Mouse (Mus musculus) heart, embryonic 15.5 days (tissue): ENCODE data around the gene Rnf216. TPM values are rescaled to one million over a fixed set of nuclear protein-coding genes. Genes with fewer than 3 reads are reported as not detected.

ENCODE experiments used
- ATAC-seq: fragments of 200-750 bp; cut with Nextera tagmentation; replicated peaks from 2 replicates; pipeline ENCODE4 v1.8.0; 2017; ENCODE audit warnings: low read depth, moderate TSS enrichment; ENCODE audit not compliant: insufficient number of reproducible peaks, insufficient read depth, low FRiP score
- H3K27ac ChIP-seq: fragments of 300-500 bp; sonication (generic); 2 replicates; pipeline ENCODE4 v1.5.1; 2015; ENCODE audit warnings: mild to moderate bottlenecking, inconsistent platforms
- H3K27me3 ChIP-seq: fragments of 300-500 bp; sonication (generic); 2 replicates; pipeline ENCODE4 v1.6.1; 2015; ENCODE audit warnings: inconsistent platforms
- H3K36me3 ChIP-seq: fragments of 300-500 bp; sonication (generic); 2 replicates; pipeline ENCODE4 v1.6.1; 2015; ENCODE audit warnings: mild to moderate bottlenecking, inconsistent platforms
- H3K4me1 ChIP-seq: fragments of 300-500 bp; sonication (generic); replicated peaks from 2 replicates; pipeline ENCODE4 v1.6.1; 2015; ENCODE audit warnings: inconsistent platforms
- H3K4me2 ChIP-seq: fragments of 300-500 bp; sonication (generic); 2 replicates; pipeline ENCODE4 v1.6.1; 2015; ENCODE audit warnings: inconsistent platforms, mild to moderate bottlenecking, moderate library complexity
- H3K4me3 ChIP-seq: fragments of 300-500 bp; sonication (generic); 2 replicates; pipeline ENCODE4 v1.5.1; 2015; ENCODE audit warnings: mild to moderate bottlenecking, inconsistent platforms
- H3K9ac ChIP-seq: fragments of 300-500 bp; sonication (generic); 2 replicates; pipeline ENCODE4 v1.6.1; 2015; ENCODE audit warnings: mild to moderate bottlenecking, inconsistent platforms
- H3K9me3 ChIP-seq: fragments of 300-500 bp; sonication (generic); replicated peaks from 2 replicates; pipeline ENCODE4 v1.6.1; 2016; ENCODE audit warnings: inconsistent platforms
- WGBS: fragments of 180-500 bp; shearing (Covaris S2); methylation state at CpG from one replicate; pipeline ENCODE4 v1.1.7; 2015; ENCODE audit warnings: mixed read lengths; 5-methylcytosine and 5-hydroxymethylcytosine counted together
- polyA plus RNA-seq: library from polyadenylated mRNA; unstranded; fragments of >200 nt; fragmentation: Nextera tagmentation; extraction: Ambion mirVana; gene quantifications from 2 replicates; pipeline ENCODE4 v1.2.1, GENCODE M21; 2015

Gene Rnf216
- polyA plus RNA-seq, 1 experiment from 2014 or later = 23.9 TPM

GRCm38 (mm10) chr5:143053132-143053972 lies 59.4 kb downstream of the Rnf216 start:
- H3K9ac ChIP-seq = no peak overlapping the region
- no peak; the same call in 1 of the 2 replicates for ATAC-seq
- no peak overlapping the region for H3K4me2 ChIP-seq

GRCm38 (mm10) chr5:143052677-143053076 lies 60.1 kb downstream of the Rnf216 start:
- H3K27ac ChIP-seq = 0 out of 2 replicates have a peak overlapping the region, but pooled peaks have one; percentile 75
- peaks cover 72% of the 10 kb centered on the region for H3K4me1 ChIP-seq
- no peak overlapping the region for H3K4me3 ChIP-seq
- H3K4me2 ChIP-seq = no peak overlapping the region
- 60% methylated on average over 2 of the region's 2 CpGs for WGBS
- no peaks in the 10 kb centered on the region for H3K36me3 ChIP-seq
- H3K27me3 ChIP-seq = no peaks in the 10 kb centered on the region
- ATAC-seq = no peak
- H3K9me3 ChIP-seq = no peaks in the 10 kb centered on the region
- no peak overlapping the region for H3K9ac ChIP-seq

More at GRCm38 (mm10) chr5:143053132-143053972, 59.4 kb downstream of the Rnf216 start:
- peak overlapping the region; percentile 75 for H3K27ac ChIP-seq
- H3K36me3 ChIP-seq = no peaks in the 10 kb centered on the region
- H3K27me3 ChIP-seq = no peaks in the 10 kb centered on the region
- peaks cover 72% of the 10 kb centered on the region for H3K4me1 ChIP-seq
- no peaks in the 10 kb centered on the region for H3K9me3 ChIP-seq
- WGBS = 40% methylated on average over 5 of the region's 5 CpGs
- H3K4me3 ChIP-seq = no peak overlapping the region

DNA sequence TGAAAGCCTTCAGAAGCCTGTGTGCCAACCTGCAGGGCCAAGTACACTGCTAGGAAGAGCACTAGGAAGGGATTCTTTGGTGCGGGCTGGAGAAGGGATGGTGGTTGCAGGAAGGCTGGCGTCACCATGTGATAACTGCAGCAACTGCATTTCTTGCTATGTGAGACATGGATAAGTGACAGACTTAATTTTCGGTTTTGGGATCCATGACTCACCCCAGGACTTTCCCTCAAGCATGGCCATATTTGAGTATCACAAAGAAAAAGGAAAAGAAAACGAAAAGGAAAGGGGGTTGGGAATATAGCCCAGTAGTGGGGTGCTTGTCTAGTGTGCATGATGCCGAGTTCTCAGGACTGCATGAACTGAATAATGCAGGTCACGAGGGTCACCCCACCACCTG lies 60.9 kb downstream of the Rnf216 start:
- Histone ChIP-seq H3K9ac (no peak overlapping the region), H3K27me3 (no peaks in the 10 kb centered on the region), H3K4me1 (peaks cover 68% of the 10 kb centered on the region), H3K9me3 (no peaks in the 10 kb centered on the region), H3K4me2 (no peak overlapping the region), H3K4me3 (no peak overlapping the region), H3K36me3 (no peaks in the 10 kb centered on the region), H3K27ac (no peak overlapping the region)
- 79% methylated on average over 6 of the region's 6 CpGs for WGBS
- no peak for ATAC-seq

DNA sequence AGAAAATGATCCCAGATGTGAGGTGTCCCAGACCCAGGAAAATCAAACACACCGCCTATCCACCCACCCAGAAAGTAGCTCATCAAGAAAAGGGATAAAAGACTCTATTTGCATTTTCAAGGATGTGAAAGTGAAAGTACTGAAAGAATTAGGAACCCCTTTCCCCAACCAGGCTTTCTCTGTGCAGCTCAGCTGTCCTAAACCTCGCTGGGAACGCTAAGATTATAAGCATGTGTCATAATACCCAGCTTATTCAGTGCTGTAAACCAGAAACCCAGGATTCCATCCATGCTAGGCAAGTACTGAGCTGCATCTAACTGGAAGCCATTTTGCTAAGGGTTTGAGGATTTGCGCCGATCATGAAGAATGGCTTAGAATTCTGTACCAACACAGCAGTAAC lies 62.5 kb downstream of the Rnf216 start:
- Histone ChIP-seq H3K4me3 (no peak overlapping the region), H3K27me3 (no peaks in the 10 kb centered on the region), H3K4me2 (0 out of 2 replicates have a peak overlapping the region, but pooled peaks have one; percentile 13), H3K9me3 (no peaks in the 10 kb centered on the region), H3K4me1 (peaks cover 58% of the 10 kb centered on the region), H3K9ac (no peak overlapping the region), H3K27ac (peak overlapping the region; percentile 76), H3K36me3 (no peaks in the 10 kb centered on the region)
- ATAC-seq = no peak
- 79% methylated on average over 5 of the region's 5 CpGs for WGBS

- Histone ChIP-seq H3K36me3 (no peaks in the 10 kb centered on the region), H3K4me3 (no peak overlapping the region), H3K27ac (peak overlapping the region; percentile 76), H3K9me3 (no peaks in the 10 kb centered on the region), H3K4me1 (peaks cover 62% of the 10 kb centered on the region), H3K4me2 (0 out of 2 replicates have a peak overlapping the region, but pooled peaks have one; percentile 13), H3K27me3 (no peaks in the 10 kb centered on the region), H3K9ac (no peak overlapping the region)
- ATAC-seq = no peak
- WGBS = 21% methylated on average over 4 of the region's 4 CpGs
Measured at GRCm38 (mm10) chr5:143049746-143050145, 63.0 kb downstream of the Rnf216 start.

- Histone ChIP-seq H3K27ac (peak overlapping the region; percentile 76), H3K9me3 (no peaks in the 10 kb centered on the region), H3K36me3 (no peaks in the 10 kb centered on the region), H3K4me1 (peaks cover 62% of the 10 kb centered on the region), H3K4me3 (no peak overlapping the region), H3K9ac (no peak overlapping the region), H3K4me2 (no peak overlapping the region), H3K27me3 (no peaks in the 10 kb centered on the region)
- no peak for ATAC-seq
- 59% methylated on average over 1 of the region's 1 CpGs for WGBS
Measured at GRCm38 (mm10) chr5:143049013-143049385, 63.8 kb downstream of the Rnf216 start.

- no peaks in the 10 kb centered on the region for H3K36me3 ChIP-seq
- no peaks in the 10 kb centered on the region for H3K9me3 ChIP-seq
- no peak for ATAC-seq
- no peak overlapping the region for H3K4me2 ChIP-seq
- no peak overlapping the region for H3K4me3 ChIP-seq
- no peak overlapping the region for H3K9ac ChIP-seq
- peak overlapping the region; percentile 76 for H3K27ac ChIP-seq
- no peaks in the 10 kb centered on the region for H3K27me3 ChIP-seq
- peaks cover 56% of the 10 kb centered on the region for H3K4me1 ChIP-seq
Measured at GRCm38 (mm10) chr5:143048232-143049012, 64.4 kb downstream of the Rnf216 start.

- no peak overlapping the region for H3K4me2 ChIP-seq
- H3K27ac ChIP-seq = peak overlapping the region; percentile 76
- H3K4me1 ChIP-seq = peaks cover 49% of the 10 kb centered on the region
- H3K36me3 ChIP-seq = no peaks in the 10 kb centered on the region; the same call in 1 of the 2 replicates
- no peaks in the 10 kb centered on the region for H3K27me3 ChIP-seq
- no peak for ATAC-seq
- no peaks in the 10 kb centered on the region for H3K9me3 ChIP-seq
- no peak overlapping the region for H3K4me3 ChIP-seq
- WGBS = 81% methylated on average over 1 of the region's 1 CpGs
- H3K9ac ChIP-seq = no peak overlapping the region
Measured at GRCm38 (mm10) chr5:143047586-143047985, 65.2 kb downstream of the Rnf216 start.

- 38% methylated on average over 2 of the region's 2 CpGs for WGBS
- no peaks in the 10 kb centered on the region; the same call in 1 of the 2 replicates for H3K36me3 ChIP-seq
- H3K9me3 ChIP-seq = no peaks in the 10 kb centered on the region
- H3K27ac ChIP-seq = no peak overlapping the region
- ATAC-seq = no peak
- H3K9ac ChIP-seq = no peak overlapping the region
- H3K4me3 ChIP-seq = no peak overlapping the region
- no peak overlapping the region for H3K4me2 ChIP-seq
- no peaks in the 10 kb centered on the region for H3K27me3 ChIP-seq
- peaks cover 25% of the 10 kb centered on the region for H3K4me1 ChIP-seq
Measured at GRCm38 (mm10) chr5:143043902-143044301, 68.9 kb downstream of the Rnf216 start.

- no peak for ATAC-seq
- Histone ChIP-seq H3K27me3 (no peaks in the 10 kb centered on the region), H3K9me3 (no peaks in the 10 kb centered on the region), H3K4me1 (peaks cover 20% of the 10 kb centered on the region), H3K4me2 (no peak overlapping the region), H3K4me3 (no peak overlapping the region), H3K27ac (no peak overlapping the region), H3K9ac (no peak overlapping the region), H3K36me3 (no peaks in the 10 kb centered on the region; the same call in 1 of the 2 replicates)
- WGBS = 92% methylated on average over 2 of the region's 2 CpGs
Measured at GRCm38 (mm10) chr5:143043285-143043684, 69.5 kb downstream of the Rnf216 start.

DNA sequence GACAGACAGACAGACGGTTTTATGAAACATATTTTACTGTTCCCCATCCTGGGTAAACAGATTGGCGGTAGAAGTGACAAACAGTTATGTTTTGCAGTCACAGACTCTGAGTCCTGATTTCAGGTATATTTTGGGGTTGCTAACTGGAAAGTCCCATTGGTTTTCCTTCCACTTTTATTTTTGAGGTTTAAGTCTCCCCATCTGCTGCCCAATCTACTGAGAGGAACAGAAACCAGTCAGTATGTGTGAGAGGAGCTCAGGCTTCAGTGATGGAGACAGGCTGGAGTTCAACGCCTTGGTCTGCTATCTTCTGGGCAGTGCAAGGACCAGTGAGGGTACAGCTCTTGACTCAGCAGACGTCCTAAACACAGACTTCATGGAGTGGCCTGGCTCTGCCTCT lies 74.0 kb downstream of the Rnf216 start:
- Histone ChIP-seq H3K27me3 (no peaks in the 10 kb centered on the region), H3K4me3 (no peak overlapping the region), H3K36me3 (no peaks in the 10 kb centered on the region; the same call in 1 of the 2 replicates), H3K4me2 (no peak overlapping the region), H3K9ac (no peak overlapping the region), H3K27ac (no peak overlapping the region), H3K9me3 (no peaks in the 10 kb centered on the region), H3K4me1 (peaks cover 5% of the 10 kb centered on the region)
- WGBS = 66% methylated on average over 4 of the region's 4 CpGs
- ATAC-seq = no peak
